Mouse (Mus musculus) embryonic facial prominence, embryonic 11.5 days (tissue): ENCODE measurements at regions not wholly inside any gene's neighbourhood (a gene's known extent, or its start where the extent isn't known, plus 50 kb on each side); places are given as distances from the start of the nearest gene placed in this dataset.

ENCODE experiments used
- ATAC-seq: fragments of 200-750 bp; cut with Nextera tagmentation; replicated peaks from 2 replicates; pipeline ENCODE4 v1.8.0; 2017; ENCODE audit warnings: low read depth; ENCODE audit not compliant: insufficient number of reproducible peaks, low FRiP score, low TSS enrichment
- DNase-seq: peaks from one replicate; pipeline ENCODE4 v3.0.0-alpha.2; 2015; ENCODE audit warnings: low spot score
- H3K27ac ChIP-seq: fragments of 300-500 bp; sonication (generic); replicated peaks from 2 replicates; pipeline ENCODE4 v1.5.1; 2014; ENCODE audit warnings: mild to moderate bottlenecking, low read depth, low read length, control low read depth
- H3K27me3 ChIP-seq: fragments of 300-500 bp; sonication (generic); 2 replicates; pipeline ENCODE4 v1.6.1; 2014; ENCODE audit warnings: mild to moderate bottlenecking, low read length, moderate library complexity, mixed read lengths; ENCODE audit not compliant: control insufficient read depth, insufficient read depth
- H3K36me3 ChIP-seq: fragments of 300-500 bp; sonication (generic); replicated peaks from 2 replicates; pipeline ENCODE4 v1.6.1; 2014; ENCODE audit warnings: low read depth, mild to moderate bottlenecking, low read length, moderate library complexity, mixed read lengths; ENCODE audit not compliant: control insufficient read depth, insufficient read depth
- H3K4me1 ChIP-seq: fragments of 300-500 bp; sonication (generic); 2 replicates; pipeline ENCODE4 v1.6.1; 2014; ENCODE audit warnings: low read length, mixed read lengths; ENCODE audit not compliant: control insufficient read depth, insufficient read depth
- H3K4me2 ChIP-seq: fragments of 300-500 bp; sonication (generic); 2 replicates; pipeline ENCODE4 v1.6.1; 2014; ENCODE audit warnings: low read depth, mild to moderate bottlenecking, control low read depth, low read length, moderate library complexity
- H3K4me3 ChIP-seq: fragments of 300-500 bp; sonication (generic); 2 replicates; pipeline ENCODE4 v1.5.1; 2014; ENCODE audit warnings: low read depth, low read length, control low read depth
- H3K9ac ChIP-seq: fragments of 300-500 bp; sonication (generic); replicated peaks from 2 replicates; pipeline ENCODE4 v1.6.1; 2014; ENCODE audit warnings: mild to moderate bottlenecking, control low read depth, low read length
- H3K9me3 ChIP-seq: fragments of 300-500 bp; sonication (generic); replicated peaks from 2 replicates; pipeline ENCODE4 v1.6.1; 2016; ENCODE audit warnings: mild to moderate bottlenecking, low read length, inconsistent platforms, mixed read lengths; ENCODE audit not compliant: control insufficient read depth
- WGBS: fragments of 180-500 bp; shearing (Covaris S2); extraction: QIAGEN DNeasy Blood & Tissue Kit; methylation state at CpG from one replicate; pipeline ENCODE4 v1.1.7; 2014; 5-methylcytosine and 5-hydroxymethylcytosine counted together

DNA sequence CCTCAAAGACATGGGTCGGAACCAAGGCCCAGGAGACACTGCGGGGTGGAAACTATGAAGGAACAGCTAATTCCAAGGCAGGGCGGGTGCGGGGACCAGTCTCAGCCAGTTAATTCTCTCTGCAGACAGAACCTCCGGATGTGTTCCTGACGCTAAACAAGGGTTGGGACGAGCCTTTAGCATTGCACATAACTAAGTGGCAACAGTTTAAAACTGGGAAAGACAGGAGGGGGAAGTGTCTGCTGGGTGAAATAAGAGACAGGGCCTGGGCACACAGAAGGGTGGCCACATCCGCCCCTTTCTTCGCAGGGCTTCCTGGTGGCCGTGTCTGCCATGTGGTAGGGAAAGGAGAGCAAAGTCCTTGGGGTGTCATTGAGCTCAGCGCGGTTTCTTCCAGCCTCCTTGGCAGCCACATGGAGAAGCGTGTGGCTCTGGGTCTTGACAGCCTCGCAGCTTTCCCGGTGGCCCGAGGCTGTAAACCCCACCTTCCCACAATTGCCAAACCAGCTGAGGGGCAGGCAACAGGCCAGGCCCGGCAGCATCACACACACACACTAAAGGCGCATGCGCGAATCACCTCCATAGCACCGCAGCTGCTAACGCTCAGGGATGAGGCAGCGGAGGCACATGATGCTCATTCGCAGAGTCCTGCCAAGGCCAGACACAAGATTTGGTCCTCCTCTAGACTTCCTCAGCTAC lies 95.8 kb downstream of the Cpn2 start:
- no peaks in the 10 kb centered on the region for H3K36me3 ChIP-seq
- H3K4me1 ChIP-seq, result peaks cover 15% of the 10 kb centered on the region
- no peak overlapping the region for H3K4me3 ChIP-seq
- no peak overlapping the region; the same call in 1 of the 2 replicates for H3K4me2 ChIP-seq
- no peak for DNase-seq
- 0 out of 2 replicates have a peak overlapping the region, but pooled peaks have one; percentile 10 for H3K27ac ChIP-seq
- ATAC-seq, result no peak
- no peaks in the 10 kb centered on the region for H3K9me3 ChIP-seq
- WGBS, result 60% methylated on average over 24 of the region's 24 CpGs
- no peak overlapping the region for H3K9ac ChIP-seq
- no peaks in the 10 kb centered on the region for H3K27me3 ChIP-seq

GRCm38 (mm10) chr16:30172136-30172731 lies 95.1 kb downstream of the Cpn2 start:
- no peaks in the 10 kb centered on the region for H3K36me3 ChIP-seq
- peaks cover 15% of the 10 kb centered on the region for H3K4me1 ChIP-seq
- ATAC-seq, result peak; percentile 46
- no peak overlapping the region for H3K9ac ChIP-seq
- H3K9me3 ChIP-seq, result no peaks in the 10 kb centered on the region
- no peak overlapping the region for H3K4me3 ChIP-seq
- 0 out of 2 replicates have a peak overlapping the region, but pooled peaks have one; percentile 10 for H3K27ac ChIP-seq
- no peak overlapping the region; the same call in 1 of the 2 replicates for H3K4me2 ChIP-seq
- no peak for DNase-seq
- WGBS, result 43% methylated on average over 13 of the region's 13 CpGs
- no peaks in the 10 kb centered on the region for H3K27me3 ChIP-seq

DNA sequence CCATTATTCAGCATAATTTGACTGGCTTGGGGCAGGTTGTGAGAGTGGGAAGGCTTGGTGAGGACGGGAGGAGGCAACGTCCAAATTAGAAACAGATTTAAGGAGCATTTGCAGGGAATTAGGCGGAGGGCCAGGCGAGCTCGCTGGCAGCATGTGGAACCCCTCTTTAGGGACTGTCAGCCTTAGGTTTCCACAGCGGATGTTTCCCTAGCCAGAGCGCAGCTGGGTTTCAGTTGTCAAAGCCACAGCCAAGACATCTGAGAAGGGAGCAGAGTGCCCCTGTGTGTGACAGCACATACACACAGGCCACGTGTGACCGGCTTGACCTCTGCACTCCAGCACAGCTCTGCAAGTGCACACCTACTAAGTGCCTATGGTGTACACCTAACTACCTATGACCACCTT lies 94.5 kb downstream of the Cpn2 start:
- Histone ChIP-seq H3K9ac (no peak overlapping the region), H3K4me2 (no peak overlapping the region), H3K27ac (no peak overlapping the region), H3K36me3 (no peaks in the 10 kb centered on the region), H3K27me3 (no peaks in the 10 kb centered on the region), H3K4me1 (peaks cover 15% of the 10 kb centered on the region), H3K9me3 (no peaks in the 10 kb centered on the region), H3K4me3 (no peak overlapping the region)
- peak; percentile 82 for ATAC-seq
- 9% methylated on average over 9 of the region's 9 CpGs for WGBS
- DNase-seq, result peak; percentile 92

DNA sequence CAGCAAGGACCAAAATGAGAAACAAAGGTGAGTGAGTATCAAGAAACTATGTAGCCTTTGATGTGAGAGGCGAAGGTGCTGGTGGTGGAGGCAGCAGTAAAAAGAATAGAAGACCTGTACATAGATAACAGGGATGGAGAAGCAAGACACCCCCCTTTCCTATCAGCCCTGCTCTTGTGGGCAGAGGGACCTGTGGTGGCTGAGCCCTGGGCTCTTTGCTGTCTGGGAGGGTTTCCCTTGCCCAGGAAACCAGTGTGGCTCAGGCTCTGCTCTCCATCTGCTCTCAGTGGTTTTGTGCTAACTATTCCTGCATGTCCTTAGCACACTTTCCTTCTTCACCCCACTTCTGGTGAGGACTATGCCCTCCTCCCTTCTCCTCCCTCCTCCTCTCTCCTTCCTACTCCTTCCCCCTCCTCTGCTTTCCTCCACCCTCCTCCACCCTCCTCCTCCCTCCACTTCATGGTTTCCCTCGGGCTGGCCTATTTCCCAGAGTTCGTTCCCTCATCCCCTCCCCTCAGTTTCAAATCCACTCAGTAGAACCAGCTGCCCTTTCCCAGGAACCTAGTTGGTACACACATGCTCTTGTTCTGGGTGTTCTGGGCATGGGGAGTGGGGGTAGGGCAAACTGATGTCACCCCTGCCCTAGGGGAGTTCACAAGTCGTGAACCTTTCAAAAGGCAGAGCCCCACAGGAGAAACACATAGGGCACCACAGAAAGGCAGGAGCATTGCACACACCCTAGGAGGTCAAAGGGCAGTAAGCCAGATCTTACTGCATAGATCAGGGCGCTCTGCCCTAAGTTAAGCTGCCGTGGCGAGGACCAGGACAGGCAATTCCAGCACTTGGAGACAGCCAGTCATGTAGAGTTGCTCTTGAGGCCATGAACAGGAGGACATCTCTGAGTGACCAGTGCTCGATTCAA lies 93.1 kb downstream of the Cpn2 start:
- Histone ChIP-seq H3K27ac (0 out of 2 replicates have a peak overlapping the region, but pooled peaks have one; percentile 16), H3K27me3 (no peaks in the 10 kb centered on the region), H3K9me3 (no peaks in the 10 kb centered on the region), H3K4me2 (no peak overlapping the region), H3K4me1 (peaks cover 15% of the 10 kb centered on the region), H3K4me3 (no peak overlapping the region), H3K36me3 (no peaks in the 10 kb centered on the region), H3K9ac (no peak overlapping the region)
- ATAC-seq (0 out of 2 replicates have a peak, but pooled peaks have one; percentile 14), DNase-seq (no peak)
- WGBS, result 42% methylated on average over 8 of the region's 8 CpGs

DNA sequence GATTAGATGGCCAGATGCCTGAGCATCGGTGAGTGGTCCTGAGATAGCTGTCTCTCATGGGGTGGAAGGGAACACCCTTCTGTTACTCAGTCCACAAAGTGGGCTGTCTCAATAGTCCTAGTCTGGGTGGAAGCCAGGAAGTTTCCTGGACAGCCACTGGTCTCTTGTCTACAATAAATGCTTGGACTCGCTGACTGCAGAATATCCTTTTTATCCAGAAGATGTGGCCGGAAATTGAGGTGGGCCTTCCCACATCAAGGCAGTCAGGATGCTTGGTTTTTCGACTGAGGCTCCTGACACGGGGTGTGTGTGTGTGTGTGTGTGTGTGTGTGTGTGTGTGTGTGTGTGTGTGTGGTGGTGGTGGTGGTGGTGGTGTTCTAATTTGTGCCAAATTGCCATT lies 91.0 kb downstream of the Cpn2 start:
- Histone ChIP-seq H3K27me3 (no peaks in the 10 kb centered on the region), H3K9me3 (no peaks in the 10 kb centered on the region)

GRCm38 (mm10) chr16:30177769-30178168 lies 89.5 kb downstream of the Cpn2 start:
- Histone ChIP-seq H3K9ac (no peak overlapping the region), H3K4me1 (peaks cover 9% of the 10 kb centered on the region), H3K4me2 (no peak overlapping the region), H3K27me3 (no peaks in the 10 kb centered on the region), H3K9me3 (no peaks in the 10 kb centered on the region), H3K4me3 (no peak overlapping the region), H3K27ac (no peak overlapping the region), H3K36me3 (no peaks in the 10 kb centered on the region)
- ATAC-seq (no peak), DNase-seq (no peak)
- WGBS, result 85% methylated on average over 7 of the region's 7 CpGs

More for the DNA sequence above, 91.0 kb downstream of the Cpn2 start:
- no peak overlapping the region for H3K4me2 ChIP-seq
- ATAC-seq, result no peak
- DNase-seq, result no peak
- WGBS, result 92% methylated on average over 5 of the region's 5 CpGs
- H3K9ac ChIP-seq, result no peak overlapping the region
- no peaks in the 10 kb centered on the region for H3K36me3 ChIP-seq
- H3K27ac ChIP-seq, result no peak overlapping the region
- H3K4me3 ChIP-seq, result no peak overlapping the region
- peaks cover 15% of the 10 kb centered on the region for H3K4me1 ChIP-seq

DNA sequence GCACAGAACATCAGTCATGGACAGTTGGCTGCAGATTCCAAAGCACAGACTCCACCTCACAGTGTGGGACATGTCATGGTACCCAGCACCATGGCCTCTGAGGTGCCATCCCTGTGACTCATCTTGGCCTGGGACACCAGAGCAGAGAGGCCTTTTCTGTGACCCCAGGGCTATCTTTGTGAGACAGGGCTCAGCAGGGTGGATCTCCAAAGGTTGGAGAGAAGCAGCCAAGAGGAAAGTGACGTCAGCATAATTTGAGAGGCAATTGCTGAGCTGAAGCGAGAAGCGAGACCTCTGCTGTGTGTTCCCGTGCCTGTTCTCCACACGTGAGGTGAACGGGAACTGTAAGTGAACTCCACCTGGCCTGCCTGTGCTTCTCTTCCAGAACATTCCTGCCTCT lies 88.7 kb downstream of the Cpn2 start:
- H3K27me3 ChIP-seq, result no peaks in the 10 kb centered on the region
- no peaks in the 10 kb centered on the region for H3K36me3 ChIP-seq
- ATAC-seq, result no peak
- no peak for DNase-seq
- H3K27ac ChIP-seq, result no peak overlapping the region
- no peak overlapping the region for H3K9ac ChIP-seq
- H3K9me3 ChIP-seq, result no peaks in the 10 kb centered on the region
- H3K4me2 ChIP-seq, result no peak overlapping the region
- peaks cover 8% of the 10 kb centered on the region for H3K4me1 ChIP-seq
- WGBS, result 66% methylated on average over 6 of the region's 6 CpGs
- H3K4me3 ChIP-seq, result no peak overlapping the region
